Mouse (Mus musculus) ovary, adult 18-20 months (tissue): ENCODE measurements around the gene Mapkapk3.

Experiments
- DNase-seq: peaks from one replicate; pipeline ENCODE4 v3.0.0; 2022; ENCODE audit warnings: low spot score, mixed read lengths

Gene Mapkapk3

DNA sequence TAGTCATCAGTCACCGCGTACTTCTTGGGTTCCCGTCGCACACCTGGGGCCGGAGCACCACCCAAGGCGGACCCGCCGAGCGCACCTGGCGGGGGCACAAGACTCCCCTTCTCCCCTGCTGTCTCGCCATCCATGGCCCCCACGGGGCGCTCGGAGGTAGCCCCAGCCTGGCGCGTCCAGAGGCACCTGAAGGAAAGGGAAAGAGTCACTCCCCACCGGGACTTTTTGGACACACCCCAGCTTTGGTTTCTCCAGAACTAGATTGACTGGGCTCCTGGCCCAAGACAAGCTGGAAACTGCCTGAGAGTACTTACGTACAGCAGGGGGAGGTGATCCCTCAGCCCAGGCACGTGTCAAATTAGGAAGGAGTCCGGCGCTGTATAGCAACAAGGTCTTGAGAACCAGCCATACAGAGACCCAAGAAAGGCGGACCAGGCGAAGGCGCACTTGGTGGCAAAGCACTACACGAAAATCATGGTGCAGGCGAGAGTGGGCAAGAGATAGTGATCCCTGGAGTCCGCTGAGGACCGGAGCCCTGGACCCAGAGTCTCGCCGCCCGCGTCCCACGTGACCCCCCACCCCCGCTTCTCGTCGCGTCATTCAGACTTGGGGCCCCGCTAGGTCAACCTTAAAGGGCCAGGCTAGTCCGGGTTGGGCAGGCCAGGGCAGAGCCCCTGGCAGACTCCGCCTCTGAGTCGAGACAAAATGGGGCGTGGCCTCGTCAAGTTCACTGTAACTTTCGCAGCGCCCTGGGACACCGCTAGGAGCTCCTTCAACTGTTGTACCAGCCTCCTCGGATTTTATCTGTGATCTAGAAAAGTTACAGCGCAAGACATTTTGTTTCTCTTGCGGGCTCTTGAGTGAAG lies at the start of gene Mapkapk3:
Gene Mapkapk3, minus strand, starts transcription at position 667 of the 866 bp plus-strand sequence.
- peak; percentile 88 for DNase-seq

- DNase-seq: peak; percentile 54
These were observed 48.7 kb upstream of the Mapkapk3 start, which contains the start of gene Hemk1 for GRCm38 (mm10) chr9:107338172-107338883. Hemk1 (minus strand) TSS chr9:107338350.

DNA sequence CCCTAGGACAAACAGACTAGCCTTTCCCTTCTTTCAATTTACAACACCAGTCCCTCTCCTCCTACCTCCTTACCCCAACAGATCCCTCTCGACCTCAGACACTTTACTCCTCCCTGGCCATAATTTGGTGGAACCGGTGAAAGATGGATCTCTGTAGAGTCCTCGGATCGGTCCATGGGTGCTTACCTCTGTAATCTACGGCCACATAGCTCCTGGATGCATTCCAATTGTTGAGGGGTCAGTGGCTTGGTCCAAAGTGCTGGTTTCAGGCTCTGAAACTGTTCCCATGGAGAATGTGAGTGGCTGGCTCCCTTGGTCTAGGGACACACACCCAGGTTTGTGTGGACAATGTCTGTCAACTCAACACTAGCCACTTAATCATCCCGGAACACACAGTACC lies 46.7 kb upstream of the Mapkapk3 start:
- no peak for DNase-seq

- no peak for DNase-seq
These were observed 46.2 kb upstream of the Mapkapk3 start for GRCm38 (mm10) chr9:107335909-107336308.

DNA sequence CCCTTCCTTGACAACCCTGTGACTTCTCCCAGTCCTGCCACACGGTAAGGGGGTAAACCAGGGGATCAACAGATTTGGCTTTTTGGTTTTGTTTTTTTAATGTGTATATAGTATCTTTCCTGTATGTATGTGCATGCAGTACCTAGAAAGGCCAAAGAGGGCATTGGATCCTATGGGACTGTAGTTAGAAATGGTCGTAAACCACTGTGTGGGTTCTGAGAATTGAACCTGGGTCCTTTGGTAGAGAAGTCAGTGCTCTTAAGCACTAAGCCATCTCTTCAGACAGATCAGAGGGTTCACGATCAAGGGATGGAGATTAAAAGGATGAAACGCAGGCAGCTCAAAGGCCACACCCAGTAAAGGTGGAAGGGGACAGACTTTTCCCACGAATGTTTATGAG lies 45.4 kb upstream of the Mapkapk3 start:
- DNase-seq: no peak

DNA sequence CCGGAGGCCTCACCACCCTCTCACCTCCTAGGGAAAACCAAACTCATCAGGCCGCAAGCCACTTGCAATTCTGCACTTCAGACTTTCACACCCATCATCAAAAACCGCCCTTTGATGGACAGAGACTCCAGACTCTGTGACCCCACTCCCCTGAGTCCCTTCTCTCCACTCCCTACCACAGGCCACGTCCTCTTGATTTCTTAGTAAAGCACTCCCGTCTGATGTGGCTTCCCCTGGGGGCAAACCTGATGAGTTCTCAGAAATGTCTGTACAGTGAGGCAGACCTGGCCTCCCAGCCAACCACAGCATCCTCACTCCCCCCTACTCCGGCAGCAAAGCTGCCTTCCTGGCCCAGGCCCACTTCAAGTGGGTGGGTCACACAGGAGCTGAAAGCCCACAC lies 44.7 kb upstream of the Mapkapk3 start:
- DNase-seq: no peak

DNA sequence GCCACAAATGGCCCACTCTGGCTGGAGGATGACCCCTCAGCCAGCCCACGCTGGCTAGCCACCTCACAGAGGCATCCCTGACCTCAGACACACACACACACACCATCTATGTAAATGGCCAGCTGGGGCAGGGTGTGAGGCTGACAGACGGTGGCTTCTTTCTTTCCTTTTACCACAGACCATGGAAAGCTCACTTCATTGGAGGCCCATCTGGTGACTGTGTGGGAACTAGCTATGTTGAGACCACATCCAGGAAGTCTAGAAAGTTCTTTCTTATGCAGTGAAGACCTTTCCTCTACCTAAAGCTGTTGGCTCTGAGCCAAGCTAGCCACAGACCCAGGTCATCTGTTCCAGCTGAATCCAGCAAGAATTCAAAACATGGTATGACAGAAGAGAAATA lies 44.0 kb upstream of the Mapkapk3 start:
- DNase-seq: no peak

DNA sequence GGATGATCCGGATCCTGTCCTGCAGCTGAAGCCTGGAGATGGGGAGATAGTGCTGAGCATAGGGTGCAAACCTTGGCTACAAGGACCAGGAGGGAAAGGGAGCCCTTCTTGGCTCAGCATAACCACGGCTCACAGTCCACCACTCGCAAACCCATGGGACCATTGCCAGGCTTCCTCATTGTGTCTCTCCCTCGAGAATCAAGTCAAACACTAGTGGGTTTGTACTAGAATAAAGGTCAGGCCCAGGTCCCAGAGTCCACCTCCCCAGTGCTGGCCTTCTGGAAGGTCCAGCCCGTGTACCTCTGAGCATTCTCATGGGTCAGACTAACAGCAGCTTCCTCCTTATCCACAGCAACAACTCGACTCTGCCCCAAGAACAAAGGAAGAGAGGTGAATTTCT lies 41.1 kb upstream of the Mapkapk3 start:
- DNase-seq: no peak

- no peak for DNase-seq
These were observed 38.4 kb upstream of the Mapkapk3 start for GRCm38 (mm10) chr9:107327879-107328620.

- no peak for DNase-seq
These were observed 36.2 kb upstream of the Mapkapk3 start for GRCm38 (mm10) chr9:107325904-107326303.

DNA sequence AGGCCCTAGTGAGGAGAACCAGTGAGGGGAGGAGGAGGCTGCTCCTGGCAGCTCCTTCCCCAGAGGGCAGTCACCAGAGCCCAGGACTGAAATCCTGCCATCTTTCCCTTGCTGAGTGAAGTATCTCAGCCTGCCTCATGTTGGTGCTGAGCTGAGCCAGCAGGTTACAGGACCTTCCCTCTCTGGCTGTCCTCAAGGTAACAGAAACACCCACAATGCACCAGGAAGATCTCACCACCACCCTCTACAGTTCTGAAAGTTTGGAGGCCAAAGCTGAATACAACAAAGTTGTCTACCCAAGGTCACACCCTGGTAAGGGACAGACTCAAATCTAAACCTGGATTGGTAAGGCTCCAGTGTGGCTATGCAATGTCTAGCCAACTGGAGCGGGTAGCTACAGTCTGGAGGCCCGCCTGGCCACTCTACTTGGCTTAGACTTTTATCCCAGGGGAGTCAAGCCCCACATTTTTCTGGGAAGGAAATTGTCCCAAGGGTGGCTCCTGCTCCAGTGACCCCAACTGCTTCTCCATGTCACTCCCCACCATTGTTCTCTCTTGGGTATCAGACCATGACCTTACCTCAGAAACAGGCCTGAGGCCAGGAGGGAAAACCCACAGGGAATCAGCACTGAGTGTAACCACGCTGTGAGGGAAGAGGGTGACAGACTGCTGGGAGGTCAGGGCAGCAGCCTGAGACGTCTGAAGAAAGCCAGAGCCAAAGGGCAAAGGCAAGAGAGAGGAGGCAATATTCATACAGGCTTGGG lies 35.3 kb upstream of the Mapkapk3 start:
- no peak for DNase-seq

- peak; percentile 27 for DNase-seq
These were observed 33.9 kb upstream of the Mapkapk3 start for GRCm38 (mm10) chr9:107323558-107323957.

DNA sequence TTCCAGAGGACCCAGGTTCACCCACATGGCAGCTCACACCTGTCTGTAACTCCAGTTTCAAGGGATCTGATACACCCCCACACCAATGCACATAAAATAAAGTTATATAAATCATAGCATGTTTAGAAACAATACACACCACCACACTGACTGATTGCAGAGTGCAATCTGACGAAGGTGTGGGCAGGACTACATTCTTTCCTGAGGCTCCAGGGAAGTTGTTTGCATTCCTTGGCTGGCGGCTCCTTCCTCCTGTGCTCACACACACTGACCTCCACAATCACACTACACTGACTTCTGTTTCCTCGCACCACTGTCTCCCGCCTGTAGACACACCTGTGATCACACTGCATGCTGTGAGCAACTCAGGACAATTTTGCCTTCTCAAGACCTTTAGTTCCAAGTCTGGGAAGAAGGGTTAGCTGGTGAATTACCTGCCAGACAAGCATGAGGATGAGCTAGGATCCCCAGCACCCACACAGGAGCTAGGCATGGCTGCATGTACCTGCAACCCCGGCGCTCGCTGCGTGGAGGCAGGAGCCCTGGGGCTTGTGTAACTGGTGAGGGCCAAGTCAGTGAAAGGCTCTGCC lies 32.9 kb upstream of the Mapkapk3 start:
- DNase-seq: no peak

GRCm38 (mm10) chr9:107315791-107316190 lies 26.1 kb upstream of the Mapkapk3 start:
- no peak for DNase-seq

DNA sequence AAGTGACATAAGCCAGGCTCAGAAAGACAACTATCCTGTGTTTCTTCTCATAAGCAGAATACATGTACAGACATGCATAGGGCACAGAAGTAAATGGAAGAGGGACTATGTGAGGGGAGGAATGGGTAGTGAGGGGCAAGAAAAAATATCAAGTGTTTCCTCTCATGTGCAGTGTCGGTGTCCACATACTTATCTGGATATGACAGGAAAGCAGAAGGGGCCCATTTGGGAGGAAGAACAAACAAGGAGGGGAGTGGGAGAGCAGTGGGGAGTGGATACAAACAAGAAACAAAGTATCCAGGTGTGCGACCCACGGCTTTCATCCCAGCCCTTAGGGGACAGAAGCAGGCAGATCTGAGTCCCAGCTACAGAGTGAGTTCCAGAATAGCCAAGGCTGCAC lies 24.2 kb upstream of the Mapkapk3 start:
- no peak for DNase-seq

GRCm38 (mm10) chr9:107312811-107313584 lies 23.3 kb upstream of the Mapkapk3 start:
- no peak for DNase-seq

- no peak for DNase-seq
These were observed 19.9 kb upstream of the Mapkapk3 start for GRCm38 (mm10) chr9:107309600-107309999.

DNA sequence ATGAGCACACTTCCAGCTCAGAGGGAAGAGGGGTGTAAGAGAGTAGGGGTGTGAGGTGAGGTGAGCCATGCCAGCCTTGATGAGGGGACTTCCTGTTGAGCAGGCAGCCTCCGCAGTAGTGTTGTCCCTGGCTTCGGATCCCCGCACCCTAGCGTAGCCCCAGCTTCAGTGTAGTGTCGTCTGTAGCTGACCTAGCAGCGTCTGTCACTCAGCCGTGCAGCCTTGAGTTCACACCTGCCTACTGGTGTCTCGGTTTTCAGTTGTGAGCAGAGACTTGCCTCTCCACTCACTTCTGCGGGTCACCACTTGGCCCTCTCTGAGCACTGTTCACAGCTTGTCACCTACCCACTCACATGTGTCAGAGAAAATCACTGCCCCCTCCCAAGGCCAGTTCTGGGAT lies 19.5 kb upstream of the Mapkapk3 start:
- DNase-seq: no peak

GRCm38 (mm10) chr9:107308346-107309000 lies 18.8 kb upstream of the Mapkapk3 start:
- no peak for DNase-seq

GRCm38 (mm10) chr9:107307886-107308285 lies 18.2 kb upstream of the Mapkapk3 start:
- DNase-seq: peak; percentile 83
